Mouse (Mus musculus) embryonic fibroblast, embryonic 13.5 days (primary cell): ENCODE results near the gene Nme6.

Source experiments
- CTCF ChIP-seq: IDR thresholded peaks from 2 replicates; pipeline ENCODE4 v1.5.1; 2011; ENCODE audit warnings: mild to moderate bottlenecking, control low read depth, low read length, moderate library complexity, borderline replicate concordance; ENCODE audit not compliant: insufficient read depth
- POLR2A ChIP-seq: IDR thresholded peaks from 2 replicates; pipeline ENCODE4 v1.6.1; 2011; ENCODE audit warnings: low read depth, mild to moderate bottlenecking, control low read depth, low read length, moderate library complexity

DNA sequence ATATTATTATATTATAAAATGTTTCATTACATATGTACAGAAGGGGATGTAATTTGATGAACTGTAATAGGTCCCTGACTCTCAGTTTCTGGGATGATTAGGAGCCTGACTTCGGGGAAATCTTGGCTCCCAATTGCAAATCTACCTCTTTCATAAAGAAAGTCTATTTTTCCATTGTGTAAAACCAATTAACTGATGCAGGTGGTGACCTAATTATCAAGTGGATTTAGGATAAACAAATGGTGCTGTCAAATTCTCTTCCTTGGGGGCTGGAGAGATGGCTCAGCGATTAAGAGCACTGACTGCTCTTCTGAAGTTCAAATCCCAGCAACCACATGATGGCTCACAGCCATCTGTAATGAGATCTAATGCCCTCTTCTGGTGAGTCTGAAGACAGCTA lies 36.7 kb upstream of the Nme6 start:
- TF ChIP-seq POLR2A = no peak
- TF ChIP-seq CTCF = no peak
